Mouse (Mus musculus) megakaryocyte, embryonic 14.5 days (primary cell): ENCODE measurements at regions not wholly inside any gene's neighbourhood (a gene's known extent, or its start where the extent isn't known, plus 50 kb on each side); places are given as distances from the start of the nearest gene placed in this dataset.

Experiments
- FLI1 ChIP-seq: IDR thresholded peaks from 2 replicates; pipeline ENCODE4 v1.6.1; 2012; ENCODE audit warnings: low read length, inconsistent platforms, mixed read lengths
- GATA1 ChIP-seq: IDR thresholded peaks from 3 replicates; pipeline ENCODE4 v1.6.1; 2012; ENCODE audit warnings: mixed read lengths, low read length, inconsistent platforms, borderline replicate concordance

DNA sequence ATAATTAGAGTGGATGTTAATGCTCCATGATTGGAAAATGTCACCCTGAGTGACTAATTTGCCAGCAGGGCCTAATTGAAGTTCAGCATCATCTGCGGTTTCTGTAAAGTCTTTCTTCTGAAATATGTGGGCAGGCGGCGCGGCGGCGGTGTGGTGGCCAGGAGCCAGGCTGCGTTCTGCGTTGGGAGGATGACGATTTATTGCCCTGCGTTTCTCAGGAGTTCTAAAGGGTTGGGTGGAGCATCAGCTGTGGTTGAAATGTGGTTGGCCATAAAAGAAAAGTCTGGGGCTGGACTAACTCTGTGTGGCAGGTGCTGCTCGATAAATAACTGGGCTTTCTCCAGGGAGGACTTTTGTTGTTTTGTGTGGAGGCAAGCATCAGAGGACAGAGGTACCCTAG is 219.4 kb upstream of the 1700012A03Rik start:
- TF ChIP-seq GATA1 (no peak), FLI1 (no peak)
